ENCODE assay signal across 8 mouse cellular contexts in genomic region chr12:3425375-3426341, GRCm38 (mm10). TPM values are rescaled to one million over a fixed set of nuclear protein-coding genes. Genes with fewer than 3 reads are reported as not detected.
DNase-seq lines count a peak whose midpoint lies in the region; ATAC-seq and TF ChIP-seq lines count a peak whose summit lies in the region.

No protein-coding gene starts in this region.

- H3K36me3 ChIP-seq in embryonic facial prominence, embryonic 12.5 days = no peaks in the 10 kb centered on the region
- H3K36me3 ChIP-seq in hindbrain, embryonic 13.5 days = peaks cover 21% of the 10 kb centered on the region
- H3K36me3 ChIP-seq in liver, adult 2 months (ENCODE audit: control insufficient read depth, insufficient read depth, low read length) = peaks cover 2% of the 10 kb centered on the region; the same call in 1 of the 2 replicates
- H3K36me3 ChIP-seq in neural tube, embryonic 13.5 days = peaks cover 16% of the 10 kb centered on the region

- 43% methylated on average over 15 of the region's 15 CpGs for WGBS in embryonic facial prominence, embryonic 12.5 days
- 45% methylated on average over 15 of the region's 15 CpGs for WGBS in hindbrain, embryonic 13.5 days
- WGBS in liver, adult 2 months = 31% methylated on average over 15 of the region's 15 CpGs
- WGBS in neural tube, embryonic 13.5 days = 47% methylated on average over 15 of the region's 15 CpGs

- no peaks in the 10 kb centered on the region for H3K27me3 ChIP-seq in Patski
- no peaks in the 10 kb centered on the region for H3K27me3 ChIP-seq in embryonic facial prominence, embryonic 12.5 days
- H3K27me3 ChIP-seq in hindbrain, embryonic 13.5 days = no peaks in the 10 kb centered on the region
- H3K27me3 ChIP-seq in liver, adult 2 months (ENCODE audit: control insufficient read depth, insufficient read depth, low read length) = no peaks in the 10 kb centered on the region
- no peaks in the 10 kb centered on the region for H3K27me3 ChIP-seq in neural tube, embryonic 13.5 days

- POLR2A ChIA-PET in Patski (lab: Charles Lee) = no interaction called here

- H3K9ac ChIP-seq in embryonic facial prominence, embryonic 12.5 days = peak overlapping the region; percentile 86
- peak overlapping the region; percentile 94 for H3K9ac ChIP-seq in hindbrain, embryonic 13.5 days
- peak overlapping the region; percentile 13 for H3K9ac ChIP-seq in liver, adult 2 months (ENCODE audit: low read depth, low read length)
- peak overlapping the region; percentile 66 for H3K9ac ChIP-seq in neural tube, embryonic 13.5 days

- CTCF ChIA-PET in Patski (lab: Charles Lee) = interaction anchor here (1.0 to 1.4 kb wide), 2 partner anchors 11 to 42 kb away, joined by 3 to 5 read pairs; no protein-coding TSS in a partner anchor

- DNase-seq in layer of hippocampus, adult 11-12 months (ENCODE audit: low spot score) = peak; percentile 48
- DNase-seq in layer of hippocampus, postnatal 10 days (ENCODE audit: low spot score in 2 of 2) = no peak
- peak; percentile 19 for DNase-seq in Patski (ENCODE audit: low read depth, low spot score)
- DNase-seq in liver, adult 2 months (ENCODE audit: extremely low read depth, low read depth, low spot score) = no peak
- no peak for DNase-seq in urinary bladder, postnatal 4 days (ENCODE audit: low spot score in 2 of 2)

- H3K4me3 ChIP-seq in embryonic facial prominence, embryonic 12.5 days = peak overlapping the region; percentile 81
- peak overlapping the region; percentile 94 for H3K4me3 ChIP-seq in hindbrain, embryonic 13.5 days
- H3K4me3 ChIP-seq in liver, adult 2 months (ENCODE audit: insufficient read depth, low read depth, low read length) = peak overlapping the region; percentile 97
- H3K4me3 ChIP-seq in neural tube, embryonic 13.5 days = peak overlapping the region; percentile 96

- 0 out of 2 replicates have a peak, but pooled peaks cover 11% of the 10 kb centered on the region for H3K4me1 ChIP-seq in embryonic facial prominence, embryonic 12.5 days
- peaks cover 26% of the 10 kb centered on the region for H3K4me1 ChIP-seq in hindbrain, embryonic 13.5 days (replicated peaks)
- H3K4me1 ChIP-seq in liver, adult 2 months (ENCODE audit: control insufficient read depth, insufficient read depth, low read length) = peaks cover 17% of the 10 kb centered on the region
- H3K4me1 ChIP-seq in neural tube, embryonic 13.5 days (replicated peaks) = peaks cover 26% of the 10 kb centered on the region

- no peaks in the 10 kb centered on the region for H3K9me3 ChIP-seq in embryonic facial prominence, embryonic 12.5 days
- H3K9me3 ChIP-seq in hindbrain, embryonic 13.5 days = no peaks in the 10 kb centered on the region
- no peaks in the 10 kb centered on the region for H3K9me3 ChIP-seq in neural tube, embryonic 13.5 days

- in situ Hi-C loops in Patski (cut with MboI; ENCODE audit: low pct_unique_long_range_greater_than_20kb) = no loop called here

- peak overlapping the region; percentile 55 for H3K4me2 ChIP-seq in embryonic facial prominence, embryonic 12.5 days (replicated peaks)
- H3K4me2 ChIP-seq in hindbrain, embryonic 13.5 days = peak overlapping the region; percentile 68
- H3K4me2 ChIP-seq in neural tube, embryonic 13.5 days = peak overlapping the region; percentile 69

- ATAC-seq in Patski = peak; percentile 60
- ATAC-seq in embryonic facial prominence, embryonic 12.5 days (ENCODE audit: insufficient number of reproducible peaks, insufficient read depth, low FRiP score, low TSS enrichment) = no peak
- peak; percentile 55 for ATAC-seq in hindbrain, embryonic 13.5 days (ENCODE audit: low FRiP score)
- peak; percentile 63 for ATAC-seq in neural tube, embryonic 13.5 days (ENCODE audit: low read depth)

- TF ChIP-seq CTCF in Patski (IDR thresholded peaks at IDR 0.05) = no peak
- TF ChIP-seq CTCF in liver, adult 2 months (IDR thresholded peaks at IDR 0.05; ENCODE audit: low read depth, low read length) = peak; percentile 31; the same call in 1 of the 2 replicates

- H3K27ac ChIP-seq in embryonic facial prominence, embryonic 12.5 days = peak overlapping the region; percentile 83
- peak overlapping the region; percentile 96 for H3K27ac ChIP-seq in hindbrain, embryonic 13.5 days
- H3K27ac ChIP-seq in liver, adult 2 months (replicated peaks; ENCODE audit: insufficient read depth, low read depth, low read length) = peak overlapping the region; percentile 35; the same call in 1 of the 2 replicates
- peak overlapping the region; percentile 95 for H3K27ac ChIP-seq in neural tube, embryonic 13.5 days (replicated peaks)

- peaks cover 12% of the 10 kb centered on the region; the same call in 1 of the 2 replicates for H3K79me2 ChIP-seq in liver, adult 2 months (ENCODE audit: control insufficient read depth, insufficient read depth, low read length)

- TF ChIP-seq POLR2A in liver, adult 2 months (IDR thresholded peaks at IDR 0.05; ENCODE audit: extremely low read depth, insufficient read depth, low read length) = no peak

RNA-seq across cellular contexts. Expression of gene Asxl2, which starts 1.0 kb away (rescaled TPM):
- 10 to 100 TPM; 27.0 to 27.8 TPM for total RNA-seq in layer of hippocampus, postnatal 10 days (2021)
- 24.1 TPM for polyA plus RNA-seq in Patski (2021)
- 19.6 and 19.9 TPM in 2 replicates for polyA plus RNA-seq in embryonic facial prominence, embryonic 12.5 days (2016; fragmentation: Nextera tagmentation; extraction: Ambion mirVana)
- 12.8 and 14.5 TPM in 2 replicates for polyA plus RNA-seq in hindbrain, embryonic 13.5 days (2015; fragmentation: Nextera tagmentation; extraction: Ambion mirVana)
- 18.3 and 18.6 TPM in 2 replicates for total RNA-seq in liver, adult 2 months (2014; rRNA removed)
- polyA plus RNA-seq in liver, adult 2 months (2012; rRNA removed) = 3.7 and 4.2 TPM in 2 replicates
- polyA plus RNA-seq in neural tube, embryonic 13.5 days (2015; fragmentation: Nextera tagmentation; extraction: Ambion mirVana) = 12.9 and 13.4 TPM in 2 replicates

Comparison
In these comparisons a context has a peak if more than half of its experiments do, and no peak if none do; other contexts are left out.
1. DNase-seq: peak in layer of hippocampus, adult 11-12 months (single experiment) and Patski (single experiment); none in layer of hippocampus, postnatal 10 days (0 of 2), liver, adult 2 months (single experiment) and urinary bladder, postnatal 4 days (0 of 2).
2. H3K27ac ChIP-seq: peak in every context shown above with its lines; median percentile 96 in hindbrain, embryonic 13.5 days; 95 in neural tube, embryonic 13.5 days; 83 in embryonic facial prominence, embryonic 12.5 days; 35 in liver, adult 2 months.
3. H3K9ac ChIP-seq: peak in every context shown above with its lines; median percentile 94 in hindbrain, embryonic 13.5 days; 86 in embryonic facial prominence, embryonic 12.5 days; 66 in neural tube, embryonic 13.5 days; 13 in liver, adult 2 months.
4. Peak in every context shown above with its lines, with median percentiles within 50 percentile points of each other: H3K4me2 ChIP-seq and H3K4me3 ChIP-seq.